Mouse (Mus musculus): ENCODE measurements around the gene Laptm5.

DNA sequence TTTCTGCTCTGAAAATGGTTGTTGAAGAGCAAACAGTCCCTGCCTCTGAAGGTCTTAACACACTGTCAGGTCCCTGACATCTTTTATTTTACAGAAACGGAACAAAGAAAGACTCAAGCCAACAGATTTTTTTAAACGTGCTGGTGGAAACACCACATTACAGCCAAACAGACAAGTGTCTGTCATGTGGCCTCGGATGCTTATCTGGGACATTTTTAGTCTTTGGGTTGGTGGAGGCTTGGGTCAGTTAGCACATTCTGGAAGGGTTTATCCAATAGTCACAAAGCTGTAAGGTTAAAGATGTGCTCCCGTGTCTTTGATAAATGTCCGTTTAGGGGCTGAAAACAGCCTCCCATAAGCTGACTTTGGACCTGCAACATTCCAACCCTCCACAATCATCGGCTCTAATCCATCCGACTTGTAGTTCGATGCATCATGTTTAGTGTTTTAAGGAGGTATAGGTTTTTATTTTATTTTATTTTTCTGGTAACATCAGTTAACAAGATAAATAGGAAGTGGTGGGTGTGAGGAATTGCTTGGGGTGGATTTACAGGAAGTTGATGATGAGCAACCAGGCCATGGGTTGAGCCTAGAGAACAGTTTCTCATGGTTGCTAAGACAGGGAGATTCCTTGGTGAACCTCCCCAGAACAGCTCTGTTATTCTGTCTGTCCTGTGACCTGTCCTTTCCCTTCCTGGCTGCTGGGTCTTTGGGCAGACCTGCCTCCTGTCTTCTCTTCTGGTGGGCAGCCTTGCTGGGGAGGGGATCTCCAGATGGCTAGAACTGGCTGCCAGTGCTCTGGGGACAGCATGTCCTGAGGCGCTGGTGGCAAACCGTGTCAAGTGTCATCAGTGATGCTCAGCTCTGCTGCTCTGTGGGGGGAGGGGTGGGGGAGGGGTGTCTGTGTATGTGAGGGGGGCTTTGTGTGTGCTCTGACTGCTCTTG is 6.2 kb downstream of the Laptm5 start:
- TF ChIP-seq CTCF (IDR thresholded peaks at IDR 0.05; ENCODE audit: extremely low read depth, insufficient read depth, insufficient read length, insufficient replicate concordance): no peak
- no peak for TF ChIP-seq POLR2A (IDR thresholded peaks at IDR 0.05; ENCODE audit: low read depth, low read length)
